Mouse (Mus musculus): ENCODE data around the gene Zbed4. TPM values are rescaled to one million over a fixed set of nuclear protein-coding genes. Genes with fewer than 3 reads are reported as not detected.

Zbed4 gene
- polyA plus RNA-seq, 1 experiment from 2014 or later = 18.9 TPM

DNA sequence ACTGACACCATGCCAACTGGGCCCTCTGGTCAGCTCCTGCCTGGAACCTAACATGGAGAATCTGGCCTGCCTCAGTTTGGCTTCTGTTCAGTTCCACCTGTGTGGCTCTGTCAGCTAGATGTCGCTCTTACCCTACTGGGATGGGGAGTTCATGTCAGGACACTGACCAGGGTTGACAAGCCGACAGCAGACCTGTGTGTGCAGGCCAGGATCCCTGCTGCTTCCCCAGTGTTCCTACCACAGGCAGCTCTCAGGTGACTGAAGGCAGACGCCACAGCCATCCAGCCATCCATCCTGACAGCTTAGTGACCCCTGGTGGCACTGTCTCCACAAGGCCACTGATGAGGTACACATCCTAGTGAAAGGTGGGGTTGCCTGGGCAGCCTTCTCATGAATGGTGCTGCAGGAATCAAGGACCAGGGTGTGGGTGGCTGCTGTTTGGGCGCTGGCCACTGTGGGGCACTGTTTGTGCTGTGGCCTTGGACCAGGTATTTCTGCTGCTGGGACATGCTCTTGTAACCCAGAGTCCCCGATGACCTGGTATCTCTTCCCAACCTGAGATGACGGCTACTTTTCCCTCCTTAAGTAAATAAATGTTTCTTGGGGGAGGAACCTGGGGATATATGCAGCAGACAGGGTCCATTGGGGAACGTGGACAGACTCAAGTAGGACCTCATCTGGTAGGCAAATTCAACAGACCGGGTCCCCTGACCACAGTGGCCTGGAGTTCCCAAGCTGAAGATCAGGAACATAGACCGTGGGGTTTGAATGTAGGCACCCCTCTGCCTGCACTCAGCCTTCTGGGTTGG lies 76.7 kb downstream of the Zbed4 start:
- Histone ChIP-seq H3K9ac (no peak overlapping the region), H3K27ac (ENCODE audit: poor library complexity, severe bottlenecking) (no peak overlapping the region), H3K27me3 (replicated peaks) (no peaks in the 10 kb centered on the region), H3K9me3 (replicated peaks) (no peaks in the 10 kb centered on the region), H3K36me3 (peaks cover 31% of the 10 kb centered on the region), H3K4me3 (no peak overlapping the region), H3K4me2 (no peak overlapping the region), H3K4me1 (replicated peaks) (peaks cover 41% of the 10 kb centered on the region)
- peak; percentile 45; the same call in 1 of the 2 replicates for ATAC-seq (ENCODE audit: insufficient number of reproducible peaks, low FRiP score)
- WGBS = 25% methylated on average over 9 of the region's 9 CpGs

DNA sequence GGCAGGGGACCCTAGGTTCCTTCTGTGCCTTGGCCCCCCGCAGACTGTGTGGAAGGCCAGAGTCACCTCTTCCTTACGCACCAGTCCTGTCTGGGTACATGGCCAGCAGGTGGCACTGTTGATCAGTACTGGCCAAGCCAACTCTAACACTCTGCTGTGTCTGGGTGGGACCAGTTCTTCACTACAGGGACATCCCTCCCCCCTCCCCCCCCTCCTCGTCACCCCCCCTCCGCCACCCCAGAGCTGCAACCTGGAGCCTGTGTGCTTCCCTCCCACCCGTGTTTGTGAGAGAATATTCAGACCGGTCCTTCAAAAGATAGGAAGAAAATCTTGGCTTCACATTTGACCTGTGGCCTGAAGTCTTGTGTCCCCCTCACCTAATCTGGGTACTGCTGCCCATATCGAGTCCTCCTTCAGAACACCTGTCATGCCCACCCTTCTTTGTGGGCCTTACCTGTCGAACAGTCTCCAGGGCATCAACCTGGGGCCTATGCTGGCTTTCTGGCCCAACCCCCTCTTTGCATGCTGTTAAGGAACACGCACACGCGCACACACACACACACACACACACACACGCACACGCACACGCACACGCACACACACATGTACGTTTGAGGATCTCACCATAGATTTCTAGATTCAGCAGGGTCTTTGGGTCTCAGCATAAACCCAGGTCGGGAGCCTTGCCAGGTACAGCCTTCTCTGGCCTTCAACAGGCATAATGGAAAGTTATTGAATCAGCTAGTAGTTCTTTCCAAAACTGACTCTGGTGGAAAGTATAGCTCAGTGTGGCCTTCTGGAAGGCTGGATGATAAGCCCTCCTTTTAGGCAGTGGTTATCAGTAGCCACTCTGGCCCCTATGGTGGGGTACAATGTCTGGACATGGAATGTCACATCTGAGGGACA lies 77.6 kb downstream of the Zbed4 start:
- no peak overlapping the region for H3K27ac ChIP-seq (ENCODE audit: poor library complexity, severe bottlenecking)

DNA sequence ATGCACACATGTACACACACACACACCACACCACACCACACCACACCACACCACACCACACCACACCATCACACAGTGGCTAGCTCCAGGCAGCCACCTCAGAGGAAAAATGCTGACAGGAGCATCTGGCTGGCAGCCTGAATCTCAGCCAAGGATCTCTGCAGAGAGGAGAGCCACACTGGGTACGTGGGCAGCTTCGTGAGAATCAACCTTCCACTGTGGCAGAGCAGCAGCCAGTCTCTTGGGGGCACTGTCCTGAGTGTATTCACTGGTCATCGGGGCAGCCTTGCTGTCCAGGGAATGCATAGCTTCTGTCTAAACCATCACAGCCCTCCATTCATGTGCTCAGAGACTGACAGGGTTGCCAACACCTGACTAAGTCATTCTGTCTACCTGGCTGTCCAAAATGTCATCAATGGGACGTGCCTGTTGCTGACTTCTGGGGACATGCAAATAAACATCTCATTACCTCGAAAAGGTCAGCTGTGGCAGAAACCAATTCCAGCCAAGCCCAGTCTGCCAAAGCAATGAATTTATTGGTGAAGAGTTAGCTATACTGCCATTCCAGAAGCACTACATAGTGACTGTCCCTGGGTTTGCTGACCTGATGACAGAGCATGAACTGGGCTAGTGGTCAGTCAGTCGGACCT lies 78.5 kb downstream of the Zbed4 start:
- no peak overlapping the region for H3K27ac ChIP-seq (ENCODE audit: poor library complexity, severe bottlenecking)
- peaks cover 41% of the 10 kb centered on the region for H3K4me1 ChIP-seq (replicated peaks)
- no peak overlapping the region for H3K9ac ChIP-seq

More for the DNA sequence above, 77.6 kb downstream of the Zbed4 start:
- 44% methylated on average over 17 of the region's 17 CpGs for WGBS
- Histone ChIP-seq H3K4me3 (no peak overlapping the region), H3K4me1 (replicated peaks) (peaks cover 41% of the 10 kb centered on the region), H3K36me3 (peaks cover 22% of the 10 kb centered on the region), H3K9me3 (replicated peaks) (no peaks in the 10 kb centered on the region), H3K4me2 (no peak overlapping the region), H3K27me3 (replicated peaks) (no peaks in the 10 kb centered on the region), H3K9ac (no peak overlapping the region)
- ATAC-seq (ENCODE audit: insufficient number of reproducible peaks, low FRiP score) = peak; percentile 81

DNA sequence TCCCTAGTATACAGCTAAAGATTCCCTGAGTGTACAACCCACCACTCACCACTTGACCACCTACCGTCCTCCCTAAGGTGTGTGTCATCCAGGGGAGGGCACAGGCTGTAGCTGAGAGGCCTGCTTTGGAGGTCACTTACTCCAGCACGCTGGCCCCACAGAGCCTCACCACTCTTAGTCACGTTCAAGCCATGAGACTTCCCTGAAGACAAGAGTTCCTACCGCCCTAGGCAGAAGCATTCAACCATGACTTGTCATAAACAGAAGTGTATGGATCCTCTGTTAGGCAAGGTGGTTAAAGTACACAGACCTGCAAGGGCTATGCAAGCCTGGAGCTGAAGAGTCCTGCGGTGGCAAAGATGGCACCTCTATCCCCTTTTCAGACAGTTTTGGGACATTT lies 79.2 kb downstream of the Zbed4 start:
- Histone ChIP-seq H3K4me2 (no peak overlapping the region), H3K4me1 (replicated peaks) (peaks cover 41% of the 10 kb centered on the region), H3K27ac (ENCODE audit: poor library complexity, severe bottlenecking) (no peak overlapping the region), H3K27me3 (replicated peaks) (no peaks in the 10 kb centered on the region), H3K36me3 (peaks cover 7% of the 10 kb centered on the region), H3K4me3 (no peak overlapping the region), H3K9ac (no peak overlapping the region), H3K9me3 (replicated peaks) (no peaks in the 10 kb centered on the region)
- WGBS = 81% methylated on average over 5 of the region's 5 CpGs
- ATAC-seq (ENCODE audit: insufficient number of reproducible peaks, low FRiP score) = no peak

More for the DNA sequence above, 78.5 kb downstream of the Zbed4 start:
- H3K4me2 ChIP-seq = no peak overlapping the region
- no peak for ATAC-seq (ENCODE audit: insufficient number of reproducible peaks, low FRiP score)
- no peak overlapping the region for H3K4me3 ChIP-seq
- H3K27me3 ChIP-seq (replicated peaks) = no peaks in the 10 kb centered on the region
- no peaks in the 10 kb centered on the region for H3K9me3 ChIP-seq (replicated peaks)
- 68% methylated on average over 6 of the region's 6 CpGs for WGBS
- H3K36me3 ChIP-seq = peaks cover 14% of the 10 kb centered on the region

DNA sequence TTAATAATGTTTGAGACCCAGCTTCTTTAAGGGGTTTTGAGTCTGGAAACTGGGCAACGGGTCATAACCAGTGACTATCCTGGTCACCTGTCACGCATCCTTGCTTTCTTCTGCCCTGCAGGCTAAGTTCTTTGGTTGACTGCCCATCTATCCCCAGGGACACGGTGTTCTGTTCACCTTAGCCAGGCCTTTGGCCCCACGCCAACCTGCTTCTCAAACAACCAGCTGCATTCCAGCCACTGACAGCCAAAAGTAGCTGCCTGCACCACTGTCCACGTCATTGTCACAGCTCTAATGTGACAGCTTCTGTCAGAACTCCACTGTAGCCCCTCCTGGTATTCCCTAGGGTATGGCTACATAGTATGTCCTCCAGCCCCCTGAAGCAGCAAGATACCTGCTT lies 80.0 kb downstream of the Zbed4 start:
- Histone ChIP-seq H3K27ac (ENCODE audit: poor library complexity, severe bottlenecking) (peak overlapping the region; percentile 85), H3K9ac (no peak overlapping the region), H3K27me3 (replicated peaks) (no peaks in the 10 kb centered on the region), H3K4me3 (no peak overlapping the region), H3K9me3 (replicated peaks) (no peaks in the 10 kb centered on the region), H3K4me1 (replicated peaks) (peaks cover 46% of the 10 kb centered on the region), H3K36me3 (no peaks in the 10 kb centered on the region), H3K4me2 (no peak overlapping the region)
- 32% methylated on average over 5 of the region's 5 CpGs for WGBS
- 0 out of 2 replicates have a peak, but pooled peaks have one; percentile 42 for ATAC-seq (ENCODE audit: insufficient number of reproducible peaks, low FRiP score)

DNA sequence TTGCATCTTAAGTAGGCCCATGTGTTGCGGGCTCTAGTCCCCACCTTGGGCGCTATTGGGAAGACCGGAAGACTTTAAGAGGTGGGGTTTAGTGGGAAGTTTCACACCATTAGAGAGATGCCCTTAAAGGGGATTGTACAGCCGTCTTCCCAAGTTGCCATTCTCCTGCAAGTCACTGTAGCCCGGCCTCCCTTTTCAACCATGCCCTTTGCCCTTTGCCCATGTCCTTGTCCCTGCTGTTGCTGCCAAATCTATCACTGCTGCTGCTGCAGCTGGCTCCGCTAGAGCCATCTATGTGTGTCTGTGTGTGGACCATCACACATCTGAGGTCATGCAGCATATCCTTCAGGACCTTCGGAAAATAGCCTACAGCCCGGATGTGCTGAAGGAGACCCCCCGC lies 81.1 kb downstream of the Zbed4 start:
- Histone ChIP-seq H3K4me1 (replicated peaks) (peaks cover 55% of the 10 kb centered on the region), H3K27me3 (replicated peaks) (no peaks in the 10 kb centered on the region), H3K9ac (no peak overlapping the region), H3K27ac (ENCODE audit: poor library complexity, severe bottlenecking) (peak overlapping the region; percentile 85), H3K9me3 (replicated peaks) (no peaks in the 10 kb centered on the region), H3K4me3 (no peak overlapping the region), H3K4me2 (no peak overlapping the region), H3K36me3 (no peaks in the 10 kb centered on the region)
- 74% methylated on average over 9 of the region's 9 CpGs for WGBS
- ATAC-seq (ENCODE audit: insufficient number of reproducible peaks, low FRiP score) = no peak

Other genes starting within 250 kb of the Zbed4 start
- not detected in 2 replicates for gene Zdhhc25, start 151.4 kb upstream of the Zbed4 start, polyA plus RNA-seq (2016; fragmentation: Nextera tagmentation; extraction: Ambion mirVana)
- 12.9 and 15.1 TPM in 2 replicates for gene Brd1, start 17.4 kb upstream of the Zbed4 start, polyA plus RNA-seq (2016; fragmentation: Nextera tagmentation; extraction: Ambion mirVana)
- 9.3 and 9.4 TPM in 2 replicates for gene Alg12, start 67.7 kb downstream of the Zbed4 start, polyA plus RNA-seq (2016; fragmentation: Nextera tagmentation; extraction: Ambion mirVana)
- 61.9 and 66.4 TPM in 2 replicates for gene Creld2, start 68.0 kb downstream of the Zbed4 start, polyA plus RNA-seq (2016; fragmentation: Nextera tagmentation; extraction: Ambion mirVana)
- 67.5 and 68.1 TPM in 2 replicates for gene Pim3, start 110.5 kb downstream of the Zbed4 start, polyA plus RNA-seq (2016; fragmentation: Nextera tagmentation; extraction: Ambion mirVana)
- gene Ttll8, start 202.8 kb downstream of the Zbed4 start, polyA plus RNA-seq (2016; fragmentation: Nextera tagmentation; extraction: Ambion mirVana) = not detected in 2 replicates
- 0.06 TPM in 1 of 2 replicates, not detected in the other for gene Mlc1, start 227.3 kb downstream of the Zbed4 start, polyA plus RNA-seq (2016; fragmentation: Nextera tagmentation; extraction: Ambion mirVana)
- gene Mov10l1, start 231.2 kb downstream of the Zbed4 start, polyA plus RNA-seq (2016; fragmentation: Nextera tagmentation; extraction: Ambion mirVana) = 56.9 and 60.3 TPM in 2 replicates